In genomic region chr11:119084446-119085278, GRCm38 (mm10) we compare ENCODE assay signal across 8 mouse cellular contexts. TPM values are rescaled to one million over a fixed set of nuclear protein-coding genes. Genes with fewer than 3 reads are reported as not detected.
A peak's percentile ranks its signal among the peaks of the same experiment; 100 is the strongest.
DNase-seq lines count a peak whose midpoint lies in the region; ATAC-seq and TF ChIP-seq lines count a peak whose summit lies in the region.

No protein-coding gene starts in this region.

- H3K9me3 ChIP-seq in forebrain, embryonic 12.5 days = no peaks in the 10 kb centered on the region
- no peaks in the 10 kb centered on the region for H3K9me3 ChIP-seq in hindbrain, embryonic 16.5 days (ENCODE audit: control insufficient read depth, low read length)
- H3K9me3 ChIP-seq in limb, embryonic 12.5 days = no peaks in the 10 kb centered on the region
- H3K9me3 ChIP-seq in midbrain, embryonic 16.5 days (replicated peaks; ENCODE audit: control insufficient read depth, low read length, poor library complexity, severe bottlenecking) = no peaks in the 10 kb centered on the region

- peaks cover 3% of the 10 kb centered on the region for H3K4me1 ChIP-seq in bone marrow, adult 2 months (ENCODE audit: control insufficient read depth, insufficient read depth, low read length)
- peaks cover 84% of the 10 kb centered on the region for H3K4me1 ChIP-seq in forebrain, embryonic 12.5 days
- peaks cover 58% of the 10 kb centered on the region for H3K4me1 ChIP-seq in hindbrain, embryonic 16.5 days (ENCODE audit: control insufficient read depth, insufficient read depth, low read depth, low read length)
- peaks cover 84% of the 10 kb centered on the region for H3K4me1 ChIP-seq in limb, embryonic 12.5 days (replicated peaks)
- peaks cover 59% of the 10 kb centered on the region for H3K4me1 ChIP-seq in midbrain, embryonic 16.5 days (ENCODE audit: control insufficient read depth, insufficient read depth, low read length)

- peaks cover 76% of the 10 kb centered on the region for H3K27me3 ChIP-seq in forebrain, embryonic 12.5 days
- peaks cover 23% of the 10 kb centered on the region for H3K27me3 ChIP-seq in hindbrain, embryonic 16.5 days (replicated peaks; ENCODE audit: control insufficient read depth, insufficient read depth, low read length)
- peaks cover 78% of the 10 kb centered on the region for H3K27me3 ChIP-seq in limb, embryonic 12.5 days
- peaks cover 26% of the 10 kb centered on the region for H3K27me3 ChIP-seq in midbrain, embryonic 16.5 days (ENCODE audit: control insufficient read depth, insufficient read depth, low read depth, low read length)

- H3K9ac ChIP-seq in forebrain, embryonic 12.5 days = peak overlapping the region; percentile 93
- peak overlapping the region; percentile 98 for H3K9ac ChIP-seq in hindbrain, embryonic 16.5 days (ENCODE audit: low read depth, low read length)
- H3K9ac ChIP-seq in limb, embryonic 12.5 days (replicated peaks) = peak overlapping the region; percentile 89
- H3K9ac ChIP-seq in midbrain, embryonic 16.5 days (ENCODE audit: low read depth, low read length) = peak overlapping the region; percentile 94

- H3K36me3 ChIP-seq in forebrain, embryonic 12.5 days (replicated peaks) = peaks cover 20% of the 10 kb centered on the region
- peaks cover 16% of the 10 kb centered on the region for H3K36me3 ChIP-seq in hindbrain, embryonic 16.5 days (ENCODE audit: control insufficient read depth, insufficient read depth, low read length)
- peaks cover 21% of the 10 kb centered on the region for H3K36me3 ChIP-seq in limb, embryonic 12.5 days
- H3K36me3 ChIP-seq in midbrain, embryonic 16.5 days (ENCODE audit: control insufficient read depth, insufficient read depth, low read length) = peaks cover 16% of the 10 kb centered on the region; the same call in 1 of the 2 replicates

- H3K4me2 ChIP-seq in forebrain, embryonic 12.5 days = peak overlapping the region; percentile 96
- H3K4me2 ChIP-seq in hindbrain, embryonic 16.5 days (ENCODE audit: low read length) = peak overlapping the region; percentile 94
- peak overlapping the region; percentile 95 for H3K4me2 ChIP-seq in limb, embryonic 12.5 days
- H3K4me2 ChIP-seq in midbrain, embryonic 16.5 days (ENCODE audit: low read length) = peak overlapping the region; percentile 76

- 1% methylated on average over 18 of the region's 18 CpGs for WGBS in bone marrow, adult 2 months
- 2% methylated on average over 18 of the region's 18 CpGs for WGBS in forebrain, embryonic 12.5 days
- 1% methylated on average over 17 of the region's 18 CpGs for WGBS in hindbrain, embryonic 16.5 days
- WGBS in limb, embryonic 12.5 days = under 1% methylated on average over 18 of the region's 18 CpGs
- 2% methylated on average over 18 of the region's 18 CpGs for WGBS in midbrain, embryonic 16.5 days

- H3K27ac ChIP-seq in bone marrow, adult 2 months (ENCODE audit: control insufficient read depth, insufficient read depth, low read depth, low read length, poor library complexity) = peak overlapping the region; percentile 70
- H3K27ac ChIP-seq in forebrain, embryonic 12.5 days = peak overlapping the region; percentile 98
- peak overlapping the region; percentile 99 for H3K27ac ChIP-seq in hindbrain, embryonic 16.5 days (ENCODE audit: low read depth, low read length)
- peak overlapping the region; percentile 99 for H3K27ac ChIP-seq in limb, embryonic 12.5 days
- peak overlapping the region; percentile 99 for H3K27ac ChIP-seq in midbrain, embryonic 16.5 days (ENCODE audit: low read length)

- DNase-seq in layer of hippocampus, adult 11-12 months (ENCODE audit: low spot score) = peak; percentile 65
- DNase-seq in layer of hippocampus, adult 9-11 months = no peak
- peak; percentile 69 for DNase-seq in thymus, postnatal 4 days

- no peak for TF ChIP-seq POLR2A in bone marrow, adult 2 months (IDR thresholded peaks at IDR 0.05; ENCODE audit: borderline replicate concordance, control insufficient read depth, low read depth, low read length)

- TF ChIP-seq CTCF in bone marrow, adult 2 months (IDR thresholded peaks at IDR 0.05; ENCODE audit: control insufficient read depth, insufficient read depth, low read length) = no peak

- ATAC-seq in forebrain, embryonic 12.5 days (ENCODE audit: low FRiP score) = no peak
- no peak for ATAC-seq in hindbrain, embryonic 16.5 days
- ATAC-seq in limb, embryonic 12.5 days (ENCODE audit: insufficient number of reproducible peaks, insufficient read depth, low FRiP score, low TSS enrichment, low read depth) = no peak
- no peak for ATAC-seq in midbrain, embryonic 16.5 days

- peak overlapping the region; percentile 94 for H3K4me3 ChIP-seq in bone marrow, adult 2 months (replicated peaks; ENCODE audit: control insufficient read depth, low read depth, low read length)
- H3K4me3 ChIP-seq in forebrain, embryonic 12.5 days (replicated peaks) = peak overlapping the region; percentile 63
- peak overlapping the region; percentile 95 for H3K4me3 ChIP-seq in hindbrain, embryonic 16.5 days (ENCODE audit: low read length)
- peak overlapping the region; percentile 92 for H3K4me3 ChIP-seq in limb, embryonic 12.5 days (replicated peaks)
- peak overlapping the region; percentile 95 for H3K4me3 ChIP-seq in midbrain, embryonic 16.5 days (ENCODE audit: low read depth, low read length)

RNA-seq across cellular contexts. Expression of gene Cbx4, which starts 1.4 kb away (rescaled TPM):
- polyA plus RNA-seq in bone marrow, adult 2 months (2011; ENCODE audit: insufficient read depth, insufficient read length, low replicate concordance, missing spikeins) = 7.3 and 18.8 TPM in 2 replicates
- 12.7 and 14.5 TPM in 2 replicates for polyA plus RNA-seq in forebrain, embryonic 12.5 days (2016; fragmentation: Nextera tagmentation; extraction: Ambion mirVana)
- polyA plus RNA-seq in hindbrain, embryonic 16.5 days (2015; fragmentation: Nextera tagmentation; extraction: Ambion mirVana) = 23.4 and 24.8 TPM in 2 replicates
- polyA plus RNA-seq in limb, embryonic 12.5 days (2016; fragmentation: Nextera tagmentation; extraction: Ambion mirVana) = 9.8 and 12.5 TPM in 2 replicates
- polyA plus RNA-seq in midbrain, embryonic 16.5 days (2015; fragmentation: Nextera tagmentation; extraction: Ambion mirVana) = 23.9 and 25.6 TPM in 2 replicates

RNA-seq across cellular contexts. Expression of gene Cbx8, which starts 43.9 kb away (rescaled TPM):
- polyA plus RNA-seq in bone marrow, adult 2 months (2011; ENCODE audit: insufficient read depth, insufficient read length, low replicate concordance, missing spikeins) = 3.3 and 7.4 TPM in 2 replicates
- polyA plus RNA-seq in forebrain, embryonic 12.5 days (2016; fragmentation: Nextera tagmentation; extraction: Ambion mirVana) = 11.5 and 11.7 TPM in 2 replicates
- polyA plus RNA-seq in hindbrain, embryonic 16.5 days (2015; fragmentation: Nextera tagmentation; extraction: Ambion mirVana) = 8.5 and 9.5 TPM in 2 replicates
- 11.8 and 13.0 TPM in 2 replicates for polyA plus RNA-seq in limb, embryonic 12.5 days (2016; fragmentation: Nextera tagmentation; extraction: Ambion mirVana)
- polyA plus RNA-seq in midbrain, embryonic 16.5 days (2015; fragmentation: Nextera tagmentation; extraction: Ambion mirVana) = 8.5 and 8.6 TPM in 2 replicates
